8 mouse cellular contexts compared by ENCODE assay signal in genomic region chr16:27388761-27389451, GRCm38 (mm10). TPM values are rescaled to one million over a fixed set of nuclear protein-coding genes. Genes with fewer than 3 reads are reported as not detected.
DNase-seq lines count a peak whose midpoint lies in the region; ATAC-seq and TF ChIP-seq lines count a peak whose summit lies in the region.

TSS of gene Ccdc50 (plus strand) at chr16:27388869.

- ATAC-seq in CD4-positive, CD25-positive, alpha-beta regulatory T cell, adult 4 months = peak; percentile 51
- peak; percentile 97 for ATAC-seq in forebrain, embryonic 11.5 days (replicated peaks; ENCODE audit: low FRiP score)
- peak; percentile 94 for ATAC-seq in heart, embryonic 15.5 days (replicated peaks; ENCODE audit: insufficient number of reproducible peaks, insufficient read depth, low FRiP score, low read depth)
- ATAC-seq in liver, embryonic 16.5 days (ENCODE audit: low read depth) = peak; percentile 91
- ATAC-seq in neural tube, embryonic 13.5 days (ENCODE audit: low read depth) = peak; percentile 97

- TF ChIP-seq POLR2A in testis, adult 2 months (IDR thresholded peaks at IDR 0.05; ENCODE audit: control insufficient read depth, low read depth, low read length) = peak; percentile 51

- H3K9me3 ChIP-seq in forebrain, embryonic 11.5 days (ENCODE audit: control insufficient read depth, low read length) = no peaks in the 10 kb centered on the region
- no peaks in the 10 kb centered on the region for H3K9me3 ChIP-seq in heart, embryonic 15.5 days (replicated peaks)
- H3K9me3 ChIP-seq in liver, embryonic 16.5 days (replicated peaks; ENCODE audit: control insufficient read depth, low read length) = no peaks in the 10 kb centered on the region
- no peaks in the 10 kb centered on the region for H3K9me3 ChIP-seq in neural tube, embryonic 13.5 days

- TF ChIP-seq CTCF in testis, adult 2 months (IDR thresholded peaks at IDR 0.05; ENCODE audit: control insufficient read depth, insufficient read depth, insufficient replicate concordance, low read depth, low read length) = no peak

- WGBS in forebrain, embryonic 11.5 days = under 1% methylated on average over 59 of the region's 69 CpGs
- under 1% methylated on average over 68 of the region's 69 CpGs for WGBS in heart, embryonic 15.5 days
- 0% methylated on average over 59 of the region's 69 CpGs for WGBS in liver, embryonic 16.5 days (ENCODE audit: insufficient replicate concordance)
- WGBS in neural tube, embryonic 13.5 days = under 1% methylated on average over 67 of the region's 69 CpGs

- peak within 1 kb of the TSS; percentile 98 for H3K9ac ChIP-seq in forebrain, embryonic 11.5 days (ENCODE audit: low read length)
- peak within 1 kb of the TSS; percentile 99 for H3K9ac ChIP-seq in heart, embryonic 15.5 days
- H3K9ac ChIP-seq in liver, embryonic 16.5 days (ENCODE audit: low read depth, low read length) = peak within 1 kb of the TSS; percentile 88
- H3K9ac ChIP-seq in neural tube, embryonic 13.5 days = peak within 1 kb of the TSS; percentile 98

- H3K36me3 ChIP-seq in forebrain, embryonic 11.5 days (ENCODE audit: control insufficient read depth, insufficient read depth, low read length) = no peaks in the 10 kb centered on the region
- no peaks in the 10 kb centered on the region for H3K36me3 ChIP-seq in heart, embryonic 15.5 days
- H3K36me3 ChIP-seq in liver, embryonic 16.5 days (ENCODE audit: control insufficient read depth, insufficient read depth) = no peaks in the 10 kb centered on the region
- no peaks in the 10 kb centered on the region for H3K36me3 ChIP-seq in neural tube, embryonic 13.5 days
- H3K36me3 ChIP-seq in testis, adult 2 months (ENCODE audit: control insufficient read depth, insufficient read depth, low read length) = no peaks in the 10 kb centered on the region

- peak within 1 kb of the TSS; percentile 57 for H3K4me2 ChIP-seq in forebrain, embryonic 11.5 days (ENCODE audit: low read depth, low read length, severe bottlenecking)
- peak within 1 kb of the TSS; percentile 64 for H3K4me2 ChIP-seq in heart, embryonic 15.5 days
- H3K4me2 ChIP-seq in liver, embryonic 16.5 days (ENCODE audit: low read depth, low read length) = peak within 1 kb of the TSS; percentile 61
- H3K4me2 ChIP-seq in neural tube, embryonic 13.5 days = peak within 1 kb of the TSS; percentile 69

- no peaks in the 10 kb centered on the region for H3K27me3 ChIP-seq in forebrain, embryonic 11.5 days (ENCODE audit: control insufficient read depth, insufficient read depth, low read length)
- H3K27me3 ChIP-seq in heart, embryonic 15.5 days = no peaks in the 10 kb centered on the region
- no peaks in the 10 kb centered on the region for H3K27me3 ChIP-seq in liver, embryonic 16.5 days (ENCODE audit: control insufficient read depth, insufficient read depth, low read depth, low read length)
- H3K27me3 ChIP-seq in neural tube, embryonic 13.5 days = no peaks in the 10 kb centered on the region
- no peaks in the 10 kb centered on the region for H3K27me3 ChIP-seq in testis, adult 2 months (ENCODE audit: control insufficient read depth, insufficient read depth, low read length)

- H3K4me3 ChIP-seq in forebrain, embryonic 11.5 days (ENCODE audit: low read depth, low read length) = peak within 1 kb of the TSS; percentile 85
- peak within 1 kb of the TSS; percentile 94 for H3K4me3 ChIP-seq in heart, embryonic 15.5 days
- H3K4me3 ChIP-seq in liver, embryonic 16.5 days (ENCODE audit: low read depth, low read length) = peak within 1 kb of the TSS; percentile 79
- H3K4me3 ChIP-seq in neural tube, embryonic 13.5 days = peak within 1 kb of the TSS; percentile 71
- peak within 1 kb of the TSS; percentile 97 for H3K4me3 ChIP-seq in testis, adult 2 months (ENCODE audit: control insufficient read depth, low read depth, low read length)

- peaks cover 5% of the 10 kb centered on the region; the same call in 1 of the 2 replicates for H3K4me1 ChIP-seq in forebrain, embryonic 11.5 days (replicated peaks; ENCODE audit: control insufficient read depth, insufficient read depth, low read length)
- peaks cover 21% of the 10 kb centered on the region for H3K4me1 ChIP-seq in heart, embryonic 15.5 days (replicated peaks)
- H3K4me1 ChIP-seq in liver, embryonic 16.5 days (ENCODE audit: control insufficient read depth, low read depth, low read length) = peaks cover 14% of the 10 kb centered on the region
- H3K4me1 ChIP-seq in neural tube, embryonic 13.5 days (replicated peaks) = peaks cover 41% of the 10 kb centered on the region
- H3K4me1 ChIP-seq in testis, adult 2 months (ENCODE audit: control insufficient read depth, insufficient read depth, low read length) = peaks cover 5% of the 10 kb centered on the region

- peak within 1 kb of the TSS; percentile 88 for H3K27ac ChIP-seq in forebrain, embryonic 11.5 days (ENCODE audit: low read depth, low read length)
- H3K27ac ChIP-seq in heart, embryonic 15.5 days = peak within 1 kb of the TSS; percentile 98
- peak within 1 kb of the TSS; percentile 86 for H3K27ac ChIP-seq in liver, embryonic 16.5 days (ENCODE audit: low read length)
- peak within 1 kb of the TSS; percentile 98 for H3K27ac ChIP-seq in neural tube, embryonic 13.5 days (replicated peaks)
- H3K27ac ChIP-seq in testis, adult 2 months (ENCODE audit: control insufficient read depth, insufficient read depth, low read depth, low read length) = peak within 1 kb of the TSS; percentile 93

- peak; percentile 32 for DNase-seq in c-Kit-negative CD71-positive TER-119-positive erythroid progenitor cells, embryonic 14.5 days (ENCODE audit: low read depth, low spot score)
- peak; percentile 91 for DNase-seq in forebrain, embryonic 11.5 days (ENCODE audit: low spot score)
- peak; percentile 88 for DNase-seq in kidney, postnatal 14 days

RNA-seq across cellular contexts. Expression of gene Ccdc50, which starts in this region (rescaled TPM):
- 10 to 100 TPM; 24.0 to 26.9 TPM for polyA plus RNA-seq in CD4-positive, CD25-positive, alpha-beta regulatory T cell, adult 4 months (2017; shearing (Covaris generic))
- polyA plus RNA-seq in forebrain, embryonic 11.5 days (2014; fragmentation: Nextera tagmentation; extraction: Ambion mirVana) = 60.3 and 66.0 TPM in 2 replicates
- 27.3 and 28.9 TPM in 2 replicates for polyA plus RNA-seq in heart, embryonic 15.5 days (2015; fragmentation: Nextera tagmentation; extraction: Ambion mirVana)
- polyA plus RNA-seq in liver, embryonic 16.5 days (2015; fragmentation: Nextera tagmentation; extraction: Ambion mirVana) = 13.1 and 13.4 TPM in 2 replicates
- polyA plus RNA-seq in neural tube, embryonic 13.5 days (2015; fragmentation: Nextera tagmentation; extraction: Ambion mirVana) = 43.7 and 47.5 TPM in 2 replicates
- polyA plus RNA-seq in testis, adult 2 months (2012; rRNA removed) = 130 and 144 TPM in 2 replicates

Comparison
In these comparisons a context has a peak if more than half of its experiments do, and no peak if none do; other contexts are left out.
1. Peak in every context shown above with its lines: DNase-seq, ATAC-seq, H3K4me3 ChIP-seq and H3K27ac ChIP-seq.
2. DNase-seq: peak in every context shown above with its lines; median percentile 91 in forebrain, embryonic 11.5 days; 88 in kidney, postnatal 14 days; 32 in c-Kit-negative CD71-positive TER-119-positive erythroid progenitor cells, embryonic 14.5 days.